Mouse (Mus musculus) heart, embryonic 15.5 days (tissue): ENCODE data around the gene Pde8b. TPM values are rescaled to one million over a fixed set of nuclear protein-coding genes. Genes with fewer than 3 reads are reported as not detected.

Source experiments
- ATAC-seq: fragments of 200-750 bp; cut with Nextera tagmentation; replicated peaks from 2 replicates; pipeline ENCODE4 v1.8.0; 2017; ENCODE audit warnings: low read depth, moderate TSS enrichment; ENCODE audit not compliant: insufficient number of reproducible peaks, insufficient read depth, low FRiP score
- H3K27ac ChIP-seq: fragments of 300-500 bp; sonication (generic); 2 replicates; pipeline ENCODE4 v1.5.1; 2015; ENCODE audit warnings: mild to moderate bottlenecking, inconsistent platforms
- H3K27me3 ChIP-seq: fragments of 300-500 bp; sonication (generic); 2 replicates; pipeline ENCODE4 v1.6.1; 2015; ENCODE audit warnings: inconsistent platforms
- H3K36me3 ChIP-seq: fragments of 300-500 bp; sonication (generic); 2 replicates; pipeline ENCODE4 v1.6.1; 2015; ENCODE audit warnings: mild to moderate bottlenecking, inconsistent platforms
- H3K4me1 ChIP-seq: fragments of 300-500 bp; sonication (generic); replicated peaks from 2 replicates; pipeline ENCODE4 v1.6.1; 2015; ENCODE audit warnings: inconsistent platforms
- H3K4me2 ChIP-seq: fragments of 300-500 bp; sonication (generic); 2 replicates; pipeline ENCODE4 v1.6.1; 2015; ENCODE audit warnings: inconsistent platforms, mild to moderate bottlenecking, moderate library complexity
- H3K4me3 ChIP-seq: fragments of 300-500 bp; sonication (generic); 2 replicates; pipeline ENCODE4 v1.5.1; 2015; ENCODE audit warnings: mild to moderate bottlenecking, inconsistent platforms
- H3K9ac ChIP-seq: fragments of 300-500 bp; sonication (generic); 2 replicates; pipeline ENCODE4 v1.6.1; 2015; ENCODE audit warnings: mild to moderate bottlenecking, inconsistent platforms
- H3K9me3 ChIP-seq: fragments of 300-500 bp; sonication (generic); replicated peaks from 2 replicates; pipeline ENCODE4 v1.6.1; 2016; ENCODE audit warnings: inconsistent platforms
- WGBS: fragments of 180-500 bp; shearing (Covaris S2); methylation state at CpG from one replicate; pipeline ENCODE4 v1.1.7; 2015; ENCODE audit warnings: mixed read lengths; 5-methylcytosine and 5-hydroxymethylcytosine counted together
- polyA plus RNA-seq: library from polyadenylated mRNA; unstranded; fragments of >200 nt; fragmentation: Nextera tagmentation; extraction: Ambion mirVana; gene quantifications from 2 replicates; pipeline ENCODE4 v1.2.1, GENCODE M21; 2015

Pde8b gene
- polyA plus RNA-seq, 1 experiment from 2014 or later = 0.68 TPM

GRCm38 (mm10) chr13:95180208-95180607 lies 69.9 kb downstream of the Pde8b start:
- Histone ChIP-seq H3K9me3 (no peaks in the 10 kb centered on the region), H3K4me1 (0 out of 2 replicates have a peak, but pooled peaks cover 6% of the 10 kb centered on the region), H3K9ac (no peak overlapping the region), H3K4me2 (no peak overlapping the region), H3K36me3 (no peaks in the 10 kb centered on the region), H3K4me3 (no peak overlapping the region), H3K27ac (no peak overlapping the region), H3K27me3 (no peaks in the 10 kb centered on the region)
- ATAC-seq = no peak
- 89% methylated on average over 2 of the region's 2 CpGs for WGBS

DNA sequence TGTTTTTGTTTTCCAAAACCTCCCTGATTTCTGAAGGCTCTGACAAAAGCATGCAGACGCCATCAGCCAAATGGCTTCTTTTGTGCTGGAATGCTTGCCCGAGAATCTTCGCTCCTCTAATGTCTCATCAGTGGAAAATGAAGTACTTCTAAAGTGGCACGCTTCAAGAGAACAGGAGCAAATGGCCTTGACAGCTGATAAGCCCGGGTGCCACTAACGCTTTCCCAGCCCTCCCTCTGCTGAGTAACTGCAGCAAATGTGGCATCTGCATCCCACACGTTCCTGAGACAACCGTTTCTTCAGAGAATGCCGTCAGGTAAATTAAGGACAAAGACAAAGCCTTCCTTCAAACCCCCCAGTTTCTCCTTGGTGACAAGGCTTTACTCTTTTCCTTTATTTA lies 72.8 kb downstream of the Pde8b start:
- Histone ChIP-seq H3K9me3 (no peaks in the 10 kb centered on the region), H3K4me3 (no peak overlapping the region)
- no peak for ATAC-seq

DNA sequence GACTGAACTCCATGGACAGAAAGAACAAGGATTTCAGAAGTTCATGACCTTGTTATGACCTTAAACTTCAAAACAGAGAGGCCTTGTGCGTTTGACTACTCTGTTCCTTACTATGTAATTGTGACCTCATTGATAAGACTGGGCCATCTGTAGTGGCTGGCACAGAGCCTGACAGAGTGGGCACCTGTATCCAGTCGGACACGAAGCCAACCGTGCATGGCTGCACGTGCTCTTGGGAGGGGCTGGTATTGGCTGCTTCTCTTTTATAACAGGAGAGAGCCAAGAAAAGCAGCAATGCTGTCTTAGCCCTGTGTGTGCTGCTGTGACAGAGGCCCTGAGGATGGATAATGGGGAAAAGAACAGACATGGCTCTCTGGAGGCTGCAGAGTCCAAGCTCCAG lies 73.7 kb downstream of the Pde8b start:
- H3K9ac ChIP-seq = no peak overlapping the region
- H3K36me3 ChIP-seq = no peaks in the 10 kb centered on the region
- H3K4me3 ChIP-seq = no peak overlapping the region
- H3K27me3 ChIP-seq = no peaks in the 10 kb centered on the region
- 0 out of 2 replicates have a peak, but pooled peaks cover 6% of the 10 kb centered on the region for H3K4me1 ChIP-seq
- no peak overlapping the region for H3K27ac ChIP-seq
- 53% methylated on average over 5 of the region's 5 CpGs for WGBS
- ATAC-seq = no peak
- H3K9me3 ChIP-seq = no peaks in the 10 kb centered on the region
- no peak overlapping the region for H3K4me2 ChIP-seq

More for the DNA sequence above, 72.8 kb downstream of the Pde8b start:
- Histone ChIP-seq H3K4me2 (no peak overlapping the region), H3K27ac (no peak overlapping the region), H3K36me3 (no peaks in the 10 kb centered on the region), H3K4me1 (0 out of 2 replicates have a peak, but pooled peaks cover 6% of the 10 kb centered on the region), H3K9ac (no peak overlapping the region), H3K27me3 (no peaks in the 10 kb centered on the region)
- WGBS = 13% methylated on average over 9 of the region's 9 CpGs

GRCm38 (mm10) chr13:95174253-95174652 lies 75.9 kb downstream of the Pde8b start:
- WGBS = 56% methylated on average over 6 of the region's 6 CpGs
- H3K9me3 ChIP-seq = no peaks in the 10 kb centered on the region

DNA sequence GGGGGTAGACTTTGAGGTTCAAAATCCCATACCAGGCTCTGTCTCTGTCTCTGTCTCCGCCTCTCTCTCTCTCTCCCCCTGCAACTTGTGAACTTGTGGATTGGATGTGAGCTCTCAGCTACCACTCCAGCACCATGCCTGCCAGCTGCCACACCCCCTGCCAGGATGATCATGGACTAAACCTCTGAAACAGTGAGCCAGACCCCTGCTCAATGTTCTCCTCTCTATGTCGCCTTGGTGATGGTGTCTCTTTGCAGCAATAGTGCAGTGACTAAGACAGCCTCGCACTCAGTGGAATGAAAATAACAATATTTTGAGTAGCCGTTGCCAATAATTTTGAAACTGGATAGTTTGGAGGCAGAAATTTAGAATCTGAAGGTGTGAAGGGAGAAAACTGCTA lies 77.8 kb downstream of the Pde8b start:
- Histone ChIP-seq H3K4me1 (0 out of 2 replicates have a peak, but pooled peaks cover 2% of the 10 kb centered on the region), H3K4me3 (no peak overlapping the region), H3K4me2 (no peak overlapping the region), H3K9ac (no peak overlapping the region), H3K9me3 (no peaks in the 10 kb centered on the region), H3K27ac (no peak overlapping the region), H3K36me3 (no peaks in the 10 kb centered on the region), H3K27me3 (no peaks in the 10 kb centered on the region)
- WGBS = 85% methylated on average over 4 of the region's 4 CpGs
- ATAC-seq = no peak

More at GRCm38 (mm10) chr13:95174253-95174652, 75.9 kb downstream of the Pde8b start:
- Histone ChIP-seq H3K4me1 (0 out of 2 replicates have a peak, but pooled peaks cover 6% of the 10 kb centered on the region), H3K27ac (no peak overlapping the region), H3K27me3 (no peaks in the 10 kb centered on the region), H3K9ac (no peak overlapping the region), H3K4me2 (no peak overlapping the region), H3K36me3 (no peaks in the 10 kb centered on the region), H3K4me3 (no peak overlapping the region)
- ATAC-seq = no peak

DNA sequence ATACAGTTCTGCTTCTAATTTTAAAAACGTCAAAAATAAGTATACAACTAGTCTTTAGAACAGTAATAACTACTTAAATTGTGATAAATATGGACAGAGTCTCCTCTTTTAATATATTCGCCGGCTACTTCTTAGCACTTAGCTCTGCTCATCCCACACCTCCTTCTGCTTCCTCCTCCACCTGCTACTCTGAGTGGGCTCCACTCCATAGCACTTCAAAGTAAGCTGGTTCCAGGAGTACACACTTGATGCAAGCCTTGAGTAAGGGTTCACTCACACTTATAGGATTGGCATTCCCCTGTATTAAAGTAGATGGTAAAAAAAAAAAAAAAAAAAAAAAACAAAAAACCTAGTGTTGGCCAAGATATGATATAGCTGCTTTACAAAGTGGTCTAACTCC lies 89.9 kb downstream of the Pde8b start:
- 80% methylated on average over 3 of the region's 3 CpGs for WGBS
- no peak overlapping the region for H3K9ac ChIP-seq
- H3K36me3 ChIP-seq = no peaks in the 10 kb centered on the region
- no peak overlapping the region for H3K27ac ChIP-seq
- no peaks in the 10 kb centered on the region for H3K9me3 ChIP-seq
- no peak for ATAC-seq
- H3K4me3 ChIP-seq = no peak overlapping the region
- H3K4me1 ChIP-seq = no peaks in the 10 kb centered on the region
- no peak overlapping the region for H3K4me2 ChIP-seq
- no peaks in the 10 kb centered on the region for H3K27me3 ChIP-seq

DNA sequence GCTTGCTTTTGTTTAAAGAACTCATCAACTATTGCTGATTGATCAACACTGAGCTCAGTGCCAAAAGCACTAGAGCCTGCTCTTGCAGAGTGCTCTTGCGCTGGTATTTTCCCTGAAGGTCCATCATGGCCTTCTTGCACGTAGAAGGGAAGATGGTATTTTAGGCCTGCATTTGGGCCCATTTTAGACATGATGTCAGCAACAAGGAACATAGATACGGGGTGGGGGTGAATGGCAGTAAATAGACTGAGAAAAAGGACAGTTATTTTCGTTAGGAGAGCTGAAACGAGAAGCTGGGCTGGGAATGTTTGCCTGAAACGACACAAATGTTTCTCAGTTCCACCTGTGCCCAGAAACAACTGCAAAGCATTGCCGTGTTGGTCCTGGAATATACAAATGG lies 91.2 kb downstream of the Pde8b start:
- 77% methylated on average over 7 of the region's 7 CpGs for WGBS
- H3K36me3 ChIP-seq = no peaks in the 10 kb centered on the region
- H3K4me2 ChIP-seq = no peak overlapping the region
- no peaks in the 10 kb centered on the region for H3K9me3 ChIP-seq
- H3K27me3 ChIP-seq = no peaks in the 10 kb centered on the region
- H3K27ac ChIP-seq = no peak overlapping the region
- H3K4me3 ChIP-seq = no peak overlapping the region
- no peak overlapping the region for H3K9ac ChIP-seq
- H3K4me1 ChIP-seq = no peaks in the 10 kb centered on the region
- ATAC-seq = no peak

GRCm38 (mm10) chr13:95144746-95145145 lies 105.4 kb downstream of the Pde8b start:
- H3K36me3 ChIP-seq = no peaks in the 10 kb centered on the region
- H3K9ac ChIP-seq = no peak overlapping the region
- no peaks in the 10 kb centered on the region for H3K27me3 ChIP-seq
- ATAC-seq = no peak
- no peak overlapping the region for H3K4me2 ChIP-seq
- no peaks in the 10 kb centered on the region for H3K9me3 ChIP-seq
- no peak overlapping the region for H3K27ac ChIP-seq
- no peaks in the 10 kb centered on the region for H3K4me1 ChIP-seq
- no peak overlapping the region for H3K4me3 ChIP-seq

DNA sequence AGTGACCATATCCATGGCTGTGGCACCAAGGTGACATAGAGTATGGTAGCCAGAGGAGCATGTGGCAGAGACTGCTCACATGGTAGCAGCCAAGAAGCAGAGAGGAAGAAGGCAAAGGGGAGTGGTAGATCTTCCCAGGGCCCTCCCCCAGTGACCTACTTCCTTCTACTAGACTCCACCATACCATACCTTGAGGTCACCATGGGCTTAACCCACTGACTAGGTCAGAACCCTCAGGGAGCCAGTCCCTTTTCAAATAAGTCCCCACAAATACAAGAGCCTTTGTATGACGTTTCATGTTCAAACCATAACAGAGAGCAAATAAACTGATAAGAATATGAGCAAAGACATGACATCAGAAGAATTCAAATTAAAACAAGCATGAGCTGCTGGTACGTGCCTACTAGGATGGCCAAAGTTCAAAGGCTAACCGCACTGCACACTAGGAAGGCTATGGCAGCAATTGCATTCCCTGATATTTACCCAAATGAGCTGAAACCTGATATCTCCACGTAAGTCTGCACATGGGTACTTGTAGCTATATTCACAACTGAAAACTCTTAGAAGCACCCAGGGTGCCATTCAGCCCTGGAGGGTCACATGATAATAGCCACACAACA lies 109.6 kb downstream of the Pde8b start:
- Histone ChIP-seq H3K4me1 (no peaks in the 10 kb centered on the region), H3K9ac (no peak overlapping the region), H3K9me3 (no peaks in the 10 kb centered on the region), H3K4me2 (no peak overlapping the region), H3K27ac (no peak overlapping the region), H3K36me3 (no peaks in the 10 kb centered on the region), H3K4me3 (no peak overlapping the region), H3K27me3 (no peaks in the 10 kb centered on the region)
- WGBS = 78% methylated on average over 4 of the region's 4 CpGs
- ATAC-seq = no peak

DNA sequence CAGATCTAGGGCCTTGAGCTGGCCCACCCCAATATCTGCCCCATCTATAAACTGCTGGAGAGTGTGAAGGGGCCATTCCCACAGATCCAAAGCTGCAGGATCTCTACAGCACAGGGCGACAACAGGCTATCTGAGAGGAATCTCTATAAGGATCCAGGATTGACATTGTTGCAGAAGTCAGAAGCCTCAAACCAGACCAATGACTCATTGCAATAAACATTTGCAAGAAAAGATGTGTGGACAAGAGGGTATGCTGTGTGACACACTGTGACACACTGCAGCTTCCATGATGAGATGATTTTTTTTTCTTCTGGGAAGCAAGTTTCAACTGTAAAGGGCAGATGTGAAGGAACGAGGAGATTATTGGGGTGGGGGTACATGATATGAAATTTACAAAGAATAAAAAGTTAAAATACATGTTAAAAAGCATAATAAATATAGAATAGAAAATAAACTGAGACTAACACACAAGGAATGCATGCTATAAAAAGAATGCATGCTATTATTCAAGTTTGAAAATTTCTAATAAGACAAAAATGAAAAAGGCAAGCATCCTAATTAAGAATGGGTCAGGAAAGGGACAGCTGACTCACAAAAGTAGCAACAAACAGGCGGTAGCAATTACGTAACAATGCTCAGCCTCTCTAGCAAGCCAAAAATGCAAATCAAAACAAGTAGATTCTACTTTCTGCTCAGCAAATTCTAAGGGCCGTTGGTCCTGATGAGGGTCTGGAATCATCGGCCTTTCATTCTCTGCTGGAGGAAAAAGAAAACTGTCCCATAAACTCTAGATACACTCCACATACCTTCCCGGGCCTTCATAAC lies 114.6 kb downstream of the Pde8b start:
- WGBS = 82% methylated on average over 7 of the region's 7 CpGs
- Histone ChIP-seq H3K36me3 (no peaks in the 10 kb centered on the region), H3K27ac (no peak overlapping the region), H3K4me3 (no peak overlapping the region), H3K9me3 (no peaks in the 10 kb centered on the region), H3K9ac (no peak overlapping the region), H3K4me1 (no peaks in the 10 kb centered on the region), H3K4me2 (no peak overlapping the region), H3K27me3 (no peaks in the 10 kb centered on the region)
- no peak for ATAC-seq

DNA sequence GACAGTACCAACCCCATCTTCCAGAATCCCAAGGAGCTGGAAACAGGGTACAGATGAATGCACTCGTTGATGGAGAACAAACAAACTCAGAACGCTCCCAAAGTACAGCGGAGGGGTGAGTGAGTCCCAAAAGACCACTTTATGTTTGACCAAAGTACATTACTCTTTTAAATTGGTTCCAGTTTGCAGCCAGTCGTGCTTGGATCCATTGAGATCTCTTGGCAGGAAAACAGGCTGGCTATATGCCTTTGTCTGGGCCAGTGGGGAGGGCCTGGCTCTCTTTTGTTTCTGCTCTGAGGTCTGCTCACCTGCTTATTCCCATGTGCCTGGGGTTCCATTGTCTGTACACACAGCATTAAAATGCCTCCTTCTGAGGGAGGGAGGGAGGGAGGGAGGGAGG lies 118.3 kb downstream of the Pde8b start:
- no peak overlapping the region for H3K9ac ChIP-seq
- 63% methylated on average over 4 of the region's 4 CpGs for WGBS

DNA sequence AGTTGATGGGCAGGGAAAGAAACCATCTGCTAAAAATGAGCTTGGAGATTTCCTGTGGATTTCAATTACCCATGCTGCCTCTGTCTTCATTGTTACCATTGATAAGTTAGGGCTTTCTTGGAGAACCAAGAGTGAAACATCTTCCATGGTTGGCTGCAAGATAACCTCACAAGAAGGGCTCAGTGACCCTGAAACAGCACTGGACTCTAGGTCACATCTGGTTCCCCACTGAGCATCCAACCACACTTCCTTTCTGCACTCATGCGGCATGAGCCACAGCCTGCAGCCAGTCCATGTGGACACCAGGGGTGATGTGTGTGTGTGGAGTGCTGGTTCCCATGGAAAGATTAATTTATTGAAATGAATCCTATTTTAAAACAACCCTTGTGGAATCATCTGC lies 119.1 kb downstream of the Pde8b start:
- no peaks in the 10 kb centered on the region for H3K4me1 ChIP-seq
- H3K4me3 ChIP-seq = no peak overlapping the region
- H3K27ac ChIP-seq = no peak overlapping the region
- no peak for ATAC-seq
- H3K27me3 ChIP-seq = no peaks in the 10 kb centered on the region
- H3K4me2 ChIP-seq = no peak overlapping the region
- H3K9me3 ChIP-seq = no peaks in the 10 kb centered on the region
- H3K9ac ChIP-seq = no peak overlapping the region
- 77% methylated on average over 1 of the region's 1 CpGs for WGBS
- no peaks in the 10 kb centered on the region for H3K36me3 ChIP-seq

More for the DNA sequence above, 118.3 kb downstream of the Pde8b start:
- no peak overlapping the region for H3K27ac ChIP-seq
- H3K9me3 ChIP-seq = no peaks in the 10 kb centered on the region
- H3K27me3 ChIP-seq = no peaks in the 10 kb centered on the region
- ATAC-seq = no peak
- no peaks in the 10 kb centered on the region for H3K4me1 ChIP-seq
- no peak overlapping the region for H3K4me2 ChIP-seq
- no peaks in the 10 kb centered on the region for H3K36me3 ChIP-seq
- H3K4me3 ChIP-seq = no peak overlapping the region
